Mouse (Mus musculus) megakaryocyte, embryonic 14.5 days (primary cell): ENCODE measurements around the gene Zscan5b.

Experiments used
- FLI1 ChIP-seq: IDR thresholded peaks from 2 replicates; pipeline ENCODE4 v1.6.1; 2012; ENCODE audit warnings: low read length, inconsistent platforms, mixed read lengths
- GATA1 ChIP-seq: IDR thresholded peaks from 3 replicates; pipeline ENCODE4 v1.6.1; 2012; ENCODE audit warnings: mixed read lengths, low read length, inconsistent platforms, borderline replicate concordance

DNA sequence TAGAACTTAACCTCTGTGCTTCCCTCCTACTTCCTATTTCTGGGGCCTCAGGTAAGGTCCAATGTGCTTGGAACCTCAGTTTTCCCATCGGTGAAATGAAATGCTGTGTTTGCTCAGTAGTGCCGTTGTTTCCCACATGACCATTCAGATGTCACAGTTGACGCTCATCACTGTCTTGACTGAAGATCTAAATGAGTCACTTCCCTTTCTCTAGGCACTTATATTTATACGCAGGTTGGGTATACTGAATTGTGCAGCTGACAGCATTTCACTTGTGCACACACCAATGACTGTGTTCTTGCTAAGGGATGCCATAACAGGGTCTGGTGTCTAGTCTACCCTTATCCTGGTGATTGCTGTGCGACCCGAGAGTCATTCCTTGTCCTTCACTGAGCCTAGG lies 63.3 kb downstream of the Zscan5b start:
- TF ChIP-seq GATA1 (no peak), FLI1 (no peak)
